Mouse (Mus musculus) heart, postnatal 0 days (tissue): ENCODE data around the gene Rai1.

Experiments
- CTCF ChIP-seq: IDR thresholded peaks from 2 replicates; pipeline ENCODE4 v1.5.1; 2016; ENCODE audit warnings: antibody characterized with exemption, control low read depth, low read depth
- EP300 ChIP-seq: IDR thresholded peaks from 2 replicates; pipeline ENCODE4 v1.6.1; 2016; ENCODE audit warnings: antibody characterized with exemption, low read depth

DNA sequence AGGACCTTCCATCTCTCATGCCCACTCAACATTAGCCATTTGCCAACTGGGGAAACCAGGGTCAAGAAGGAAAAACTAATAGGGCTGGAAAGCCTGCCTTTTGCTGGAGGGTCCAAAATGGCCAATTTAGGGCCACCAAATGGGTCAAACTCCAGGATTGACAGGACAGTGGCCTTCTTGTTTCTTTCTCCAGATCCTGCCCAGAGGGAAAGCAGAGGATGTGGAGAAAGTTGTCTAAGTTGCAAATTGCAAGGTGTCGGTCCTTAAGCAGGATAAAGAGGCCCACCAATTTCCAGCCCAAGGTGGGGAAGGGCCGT is 105.1 kb downstream of the Rai1 start:
- TF ChIP-seq CTCF, result no peak
- TF ChIP-seq EP300, result no peak
